Mouse (Mus musculus) midbrain, embryonic 10.5 days (tissue): ENCODE results near the gene Adipoq. TPM values are rescaled to one million over a fixed set of nuclear protein-coding genes. Genes with fewer than 3 reads are reported as not detected.

ENCODE experiments used
- DNase-seq: peaks from one replicate; pipeline ENCODE4 v3.0.0-alpha.2; 2017; ENCODE audit warnings: low spot score
- H3K27ac ChIP-seq: fragments of 300-500 bp; sonication (generic); replicated peaks from 2 replicates; pipeline ENCODE4 v1.5.1; 2016; ENCODE audit warnings: mild to moderate bottlenecking
- H3K27me3 ChIP-seq: fragments of 300-500 bp; sonication (generic); 2 replicates; pipeline ENCODE4 v1.6.1; 2016; ENCODE audit warnings: low read depth, mild to moderate bottlenecking; ENCODE audit not compliant: poor library complexity, severe bottlenecking
- H3K36me3 ChIP-seq: fragments of 300-500 bp; sonication (generic); 2 replicates; pipeline ENCODE4 v1.6.1; 2016; ENCODE audit warnings: mild to moderate bottlenecking, moderate library complexity
- H3K4me1 ChIP-seq: fragments of 300-500 bp; sonication (generic); 2 replicates; pipeline ENCODE4 v1.6.1; 2016
- H3K4me3 ChIP-seq: fragments of 300-500 bp; sonication (generic); 2 replicates; pipeline ENCODE4 v1.5.1; 2016; ENCODE audit warnings: mild to moderate bottlenecking, moderate library complexity
- H3K9me3 ChIP-seq: fragments of 300-500 bp; sonication (generic); replicated peaks from 2 replicates; pipeline ENCODE4 v1.6.1; 2016; ENCODE audit warnings: mild to moderate bottlenecking
- microRNA-seq: library from miRNA; unstranded; fragments of <30 nt; microRNA quantifications from one replicate; pipeline ENCODE4, GENCODE M21; 2017
- polyA plus RNA-seq: library from polyadenylated mRNA; unstranded; fragments of >200 nt; fragmentation: Nextera tagmentation; extraction: Ambion mirVana; gene quantifications from 2 replicates; pipeline ENCODE4 v1.2.1, GENCODE M21; 2016

Adipoq gene
- polyA plus RNA-seq, 1 experiment from 2014 or later: not detected

DNA sequence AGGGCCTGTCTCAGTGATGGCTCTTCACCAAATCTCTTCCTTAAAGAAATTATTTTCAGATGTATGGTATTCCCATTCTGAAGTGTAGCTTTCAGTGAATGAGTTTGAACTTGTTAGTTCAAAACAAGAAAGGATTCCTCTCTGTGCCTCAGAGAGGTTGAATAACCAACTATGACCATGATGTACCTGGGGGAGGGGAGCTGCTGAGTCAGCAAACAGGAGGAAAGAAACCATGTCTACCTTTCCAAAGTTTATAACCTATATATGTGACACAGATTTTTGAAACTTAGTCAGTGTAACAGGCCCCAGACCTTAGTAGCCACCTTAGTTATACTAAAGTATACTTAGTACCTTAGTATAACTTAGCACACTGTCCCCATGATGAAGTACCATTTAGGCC, 55.2 kb downstream of the Adipoq start:
- H3K4me1 ChIP-seq: no peaks in the 10 kb centered on the region
- no peak overlapping the region for H3K4me3 ChIP-seq
- no peak overlapping the region for H3K27ac ChIP-seq
- no peaks in the 10 kb centered on the region for H3K9me3 ChIP-seq
- no peaks in the 10 kb centered on the region for H3K27me3 ChIP-seq
- H3K36me3 ChIP-seq: no peaks in the 10 kb centered on the region
- no peak for DNase-seq

Small RNAs within 50 kb of the gene (microRNA-seq; reads per million reads assigned to microRNA genes)
- not detected for gene Gm49346

Other genes starting within 250 kb of the Adipoq start
- not detected in 2 replicates for gene Fetub, start 228.2 kb upstream of the Adipoq start, polyA plus RNA-seq
- gene Hrg, start 195.5 kb upstream of the Adipoq start, polyA plus RNA-seq: 0.09 and 0.12 TPM in 2 replicates
- not detected in 2 replicates for gene Kng2, start 117.1 kb upstream of the Adipoq start, polyA plus RNA-seq
- gene Kng1, start 88.7 kb upstream of the Adipoq start, polyA plus RNA-seq: not detected in 2 replicates
- 154 and 155 TPM in 2 replicates for gene Eif4a2, start 39.1 kb upstream of the Adipoq start, polyA plus RNA-seq
- 238 and 272 TPM in 2 replicates for gene Rfc4, start 18.8 kb upstream of the Adipoq start, polyA plus RNA-seq
- 17.5 and 23.4 TPM in 2 replicates for gene St6gal1, start 78.2 kb downstream of the Adipoq start, polyA plus RNA-seq